Mouse (Mus musculus) liver, embryonic 13.5 days (tissue): ENCODE data around the gene Gpr135. TPM values are rescaled to one million over a fixed set of nuclear protein-coding genes. Genes with fewer than 3 reads are reported as not detected.

Experiments used
- ATAC-seq: fragments of 200-750 bp; cut with Nextera tagmentation; 2 replicates; pipeline ENCODE4 v1.8.0; 2017; ENCODE audit warnings: low read depth, mild to moderate bottlenecking, moderate number of reproducible peaks, moderate library complexity
- DNase-seq: peaks from one replicate; pipeline ENCODE4 v3.0.0; 2022
- H3K27ac ChIP-seq: fragments of 300-500 bp; sonication (generic); 2 replicates; pipeline ENCODE4 v1.5.1; 2015; ENCODE audit warnings: moderate library complexity, mild to moderate bottlenecking, inconsistent platforms
- H3K27me3 ChIP-seq: fragments of 300-500 bp; sonication (generic); 2 replicates; pipeline ENCODE4 v1.6.1; 2015; ENCODE audit warnings: mild to moderate bottlenecking, inconsistent platforms
- H3K36me3 ChIP-seq: fragments of 300-500 bp; sonication (generic); 2 replicates; pipeline ENCODE4 v1.6.1; 2015; ENCODE audit warnings: mild to moderate bottlenecking, inconsistent platforms
- H3K4me1 ChIP-seq: fragments of 300-500 bp; sonication (generic); replicated peaks from 2 replicates; pipeline ENCODE4 v1.6.1; 2015; ENCODE audit warnings: inconsistent platforms
- H3K4me2 ChIP-seq: fragments of 300-500 bp; sonication (generic); 2 replicates; pipeline ENCODE4 v1.6.1; 2015; ENCODE audit warnings: inconsistent platforms, mild to moderate bottlenecking, moderate library complexity
- H3K4me3 ChIP-seq: fragments of 300-500 bp; sonication (generic); replicated peaks from 2 replicates; pipeline ENCODE4 v1.5.1; 2015; ENCODE audit warnings: mild to moderate bottlenecking, inconsistent platforms
- H3K9ac ChIP-seq: fragments of 300-500 bp; sonication (generic); 2 replicates; pipeline ENCODE4 v1.6.1; 2015; ENCODE audit warnings: mild to moderate bottlenecking, inconsistent platforms
- H3K9me3 ChIP-seq: fragments of 300-500 bp; sonication (generic); replicated peaks from 2 replicates; pipeline ENCODE4 v1.6.1; 2016; ENCODE audit warnings: inconsistent platforms
- WGBS: fragments of 180-500 bp; shearing (Covaris S2); methylation state at CpG from one replicate; pipeline ENCODE4 v1.1.7; 2015; ENCODE audit not compliant: insufficient replicate concordance; 5-methylcytosine and 5-hydroxymethylcytosine counted together
- polyA plus RNA-seq: library from polyadenylated mRNA; unstranded; fragments of >200 nt; fragmentation: Nextera tagmentation; extraction: Ambion mirVana; gene quantifications from 2 replicates; pipeline ENCODE4 v1.2.1, GENCODE M21; 2015

The Gpr135 gene
- polyA plus RNA-seq, 1 experiment from 2014 or later = 0.09 TPM

DNA sequence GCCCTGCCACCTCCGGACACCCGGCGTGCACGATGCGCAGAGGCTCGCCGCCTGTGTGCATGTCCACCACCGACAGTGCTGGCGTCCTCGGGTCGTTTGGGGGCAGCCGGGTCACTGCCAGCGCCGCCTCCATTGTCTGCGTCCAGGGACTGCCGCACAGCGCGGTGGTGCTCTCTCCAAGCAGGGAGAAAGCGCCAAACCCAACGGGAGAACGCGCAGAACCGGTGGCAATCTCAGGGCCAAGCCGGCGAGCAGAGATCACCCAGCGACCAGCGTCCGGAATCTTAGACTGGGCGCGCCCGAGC is 14.1 kb upstream of the Gpr135 start:
- DNase-seq (no peak), ATAC-seq (no peak; the same call in 1 of the 2 replicates)
- Histone ChIP-seq H3K4me2 (peak overlapping the region; percentile 83), H3K9me3 (no peaks in the 10 kb centered on the region), H3K9ac (peak overlapping the region; percentile 66), H3K36me3 (no peaks in the 10 kb centered on the region), H3K4me3 (peak overlapping the region; percentile 72), H3K27ac (peak overlapping the region; percentile 81), H3K27me3 (peaks cover 22% of the 10 kb centered on the region), H3K4me1 (peaks cover 42% of the 10 kb centered on the region)
- under 1% methylated on average over 31 of the region's 31 CpGs for WGBS

GRCm38 (mm10) chr12:72084261-72085023 is 13.5 kb upstream of the Gpr135 start:
- Histone ChIP-seq H3K9ac (peak overlapping the region; percentile 66), H3K4me3 (peak overlapping the region; percentile 72), H3K4me2 (peak overlapping the region; percentile 83), H3K9me3 (no peaks in the 10 kb centered on the region), H3K27me3 (peaks cover 22% of the 10 kb centered on the region), H3K4me1 (peaks cover 42% of the 10 kb centered on the region), H3K36me3 (no peaks in the 10 kb centered on the region), H3K27ac (peak overlapping the region; percentile 81)
- ATAC-seq (peak; percentile 6; the same call in 1 of the 2 replicates), DNase-seq (no peak)
- WGBS = 7% methylated on average over 46 of the region's 46 CpGs

DNA sequence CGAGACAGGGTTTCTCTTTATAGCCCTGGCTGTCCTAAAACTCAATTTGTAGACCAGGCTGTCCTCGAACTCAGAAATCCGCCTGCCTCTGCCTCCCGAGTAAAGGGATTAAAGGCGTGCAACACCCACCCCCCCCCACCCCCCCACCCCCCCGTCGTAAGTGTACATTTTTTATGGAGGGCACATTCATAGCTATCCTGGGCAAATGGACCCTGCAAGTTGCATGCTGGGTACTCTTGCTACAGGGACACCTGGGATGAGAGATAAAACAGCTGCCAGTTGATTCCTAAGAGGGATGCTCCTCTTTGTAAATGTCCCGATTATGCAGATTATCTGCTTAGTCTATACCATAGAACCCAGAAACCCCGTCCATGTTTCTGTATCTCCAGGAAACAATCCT is 12.3 kb upstream of the Gpr135 start:
- Histone ChIP-seq H3K9ac (no peak overlapping the region), H3K4me2 (no peak overlapping the region), H3K9me3 (no peaks in the 10 kb centered on the region), H3K4me1 (peaks cover 42% of the 10 kb centered on the region), H3K27me3 (peaks cover 22% of the 10 kb centered on the region), H3K27ac (no peak overlapping the region), H3K4me3 (no peak overlapping the region), H3K36me3 (no peaks in the 10 kb centered on the region)
- ATAC-seq = no peak
- 65% methylated on average over 9 of the region's 9 CpGs for WGBS
- no peak for DNase-seq

DNA sequence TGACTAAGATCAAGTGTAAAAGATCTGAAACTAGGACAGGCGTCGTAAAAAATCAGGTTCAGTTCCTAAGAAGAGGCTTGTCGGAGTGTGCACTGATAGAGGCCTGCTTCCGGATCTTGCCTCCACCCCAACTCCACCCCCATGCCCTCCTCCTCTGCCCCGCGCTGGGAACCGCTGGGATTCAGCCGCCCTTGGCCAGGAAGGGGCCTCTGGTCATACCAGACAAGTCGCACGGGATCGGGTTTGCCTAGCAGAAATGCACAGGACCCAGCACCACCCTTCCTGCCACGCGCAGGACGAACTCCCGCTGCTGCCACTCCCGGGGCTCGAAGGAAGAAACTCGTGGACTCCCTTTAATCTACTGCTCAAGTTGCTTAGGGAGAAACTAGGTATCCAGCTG is 11.4 kb upstream of the Gpr135 start:
- Histone ChIP-seq H3K4me1 (peaks cover 33% of the 10 kb centered on the region), H3K36me3 (no peaks in the 10 kb centered on the region), H3K27ac (no peak overlapping the region), H3K27me3 (peaks cover 22% of the 10 kb centered on the region), H3K4me2 (peak overlapping the region; percentile 45), H3K9me3 (no peaks in the 10 kb centered on the region), H3K4me3 (no peak overlapping the region), H3K9ac (no peak overlapping the region)
- ATAC-seq = no peak
- 22% methylated on average over 18 of the region's 18 CpGs for WGBS
- DNase-seq = no peak

DNA sequence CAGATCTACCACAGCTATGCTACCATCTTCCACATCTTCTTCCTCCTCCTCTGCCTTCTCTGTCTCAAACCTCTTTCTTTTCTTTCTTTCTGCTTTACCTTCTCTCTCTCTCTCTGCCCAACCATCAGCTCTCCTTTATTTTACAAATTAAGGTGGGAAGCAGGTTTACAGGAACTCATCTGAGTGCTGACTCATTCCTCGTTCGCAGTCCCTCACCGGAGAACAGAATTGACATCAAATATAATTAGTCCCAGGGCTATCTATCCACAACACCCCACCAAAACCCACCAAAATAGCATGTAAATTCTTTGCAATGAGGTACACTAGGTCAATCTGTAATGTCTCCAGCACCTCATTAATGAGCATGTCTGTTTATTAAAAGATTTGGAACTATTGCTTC is 11.0 kb upstream of the Gpr135 start:
- H3K4me3 ChIP-seq = no peak overlapping the region
- WGBS = 37% methylated on average over 3 of the region's 3 CpGs

DNA sequence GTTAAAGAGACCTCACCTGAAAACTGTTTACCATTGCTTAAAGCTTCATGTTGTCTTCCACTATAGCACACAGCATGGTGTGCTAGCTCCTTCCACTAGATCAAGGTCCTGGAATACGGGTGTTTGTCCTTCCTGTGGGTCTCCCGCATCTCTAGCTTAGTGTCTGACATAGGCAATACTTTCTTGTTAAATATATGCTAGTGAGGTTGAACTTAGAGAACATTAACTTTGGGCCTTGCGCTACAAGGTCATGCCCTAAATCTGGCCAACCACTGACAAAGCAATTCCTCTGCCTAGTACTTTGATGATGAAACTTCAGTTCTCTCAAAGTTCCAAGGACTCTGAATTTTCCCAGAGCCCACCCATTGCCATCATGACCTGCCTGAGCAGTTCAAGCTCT is 7.3 kb upstream of the Gpr135 start:
- ATAC-seq (peak; percentile 51; the same call in 1 of the 2 replicates), DNase-seq (no peak)
- WGBS = 72% methylated on average over 3 of the region's 3 CpGs

More for the DNA sequence above, 11.0 kb upstream of the Gpr135 start:
- Histone ChIP-seq H3K4me1 (peaks cover 30% of the 10 kb centered on the region), H3K27me3 (peaks cover 22% of the 10 kb centered on the region), H3K27ac (no peak overlapping the region), H3K9ac (no peak overlapping the region), H3K4me2 (peak overlapping the region; percentile 45), H3K9me3 (no peaks in the 10 kb centered on the region), H3K36me3 (no peaks in the 10 kb centered on the region)
- ATAC-seq = no peak
- no peak for DNase-seq

DNA sequence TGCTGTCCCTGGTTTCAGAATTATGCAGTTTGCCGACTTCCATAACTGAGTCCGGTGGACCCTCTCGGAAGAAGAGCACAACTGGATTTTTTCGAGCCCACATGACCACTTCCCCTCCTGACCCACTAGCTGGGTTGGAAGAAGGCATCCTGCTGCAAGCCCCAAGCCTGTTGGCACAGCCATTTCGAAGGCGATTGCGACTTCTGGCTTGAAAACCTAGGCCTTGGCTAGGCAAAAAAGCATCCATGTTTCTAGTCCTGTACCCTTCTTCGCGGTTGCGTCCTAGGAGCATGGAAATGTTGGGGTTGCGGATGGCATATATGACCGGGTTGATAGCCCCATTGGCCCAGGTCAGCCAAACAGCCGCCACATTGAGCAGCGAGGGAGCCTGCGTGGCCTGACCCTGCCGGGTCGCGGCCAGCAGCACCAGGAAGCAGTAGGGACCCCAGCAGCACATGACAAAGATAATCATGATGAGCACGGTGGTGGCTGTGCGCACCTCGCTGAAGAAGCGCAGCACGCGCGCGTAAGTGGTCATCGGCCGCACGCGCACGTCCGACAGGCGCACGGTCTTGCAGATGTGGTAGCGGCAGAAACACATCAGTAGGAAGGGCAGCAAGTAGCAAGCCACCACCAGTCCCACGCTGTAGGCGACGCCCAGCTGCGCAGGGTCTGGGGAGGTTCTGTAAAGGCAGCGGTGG is 1.1 kb downstream of the Gpr135 start:
- Histone ChIP-seq H3K4me1 (peaks cover 16% of the 10 kb centered on the region), H3K4me3 (peak overlapping the region; percentile 63), H3K27me3 (peaks cover 58% of the 10 kb centered on the region), H3K27ac (no peak overlapping the region), H3K9me3 (no peaks in the 10 kb centered on the region), H3K9ac (peak overlapping the region; percentile 45), H3K4me2 (peak overlapping the region; percentile 86), H3K36me3 (peaks cover 8% of the 10 kb centered on the region; the same call in 1 of the 2 replicates)
- WGBS = 4% methylated on average over 40 of the region's 40 CpGs
- ATAC-seq (no peak; the same call in 1 of the 2 replicates), DNase-seq (no peak)

More for the DNA sequence above, 7.3 kb upstream of the Gpr135 start:
- Histone ChIP-seq H3K4me2 (no peak overlapping the region), H3K4me1 (peaks cover 8% of the 10 kb centered on the region), H3K9ac (no peak overlapping the region), H3K27ac (no peak overlapping the region), H3K27me3 (peaks cover 6% of the 10 kb centered on the region), H3K36me3 (peaks cover 12% of the 10 kb centered on the region; the same call in 1 of the 2 replicates), H3K9me3 (no peaks in the 10 kb centered on the region), H3K4me3 (no peak overlapping the region)

DNA sequence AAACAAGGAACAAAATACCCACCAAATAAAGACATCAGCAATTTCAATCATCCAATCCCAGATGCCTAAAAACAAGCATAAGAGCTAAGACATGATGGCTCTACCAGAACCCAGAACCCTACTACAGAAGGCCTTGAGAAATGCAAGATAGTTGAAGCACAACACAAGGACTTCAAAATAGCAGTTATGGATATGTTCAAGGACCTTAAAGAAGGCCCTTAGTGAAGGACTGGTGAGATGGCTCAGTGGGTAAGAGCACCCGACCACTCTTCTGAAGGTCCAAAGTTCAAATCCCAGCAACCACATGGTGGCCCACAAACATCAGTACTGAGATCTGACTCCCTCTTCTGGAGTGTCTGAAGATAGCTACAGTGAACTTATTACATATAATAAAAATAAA is 13.1 kb downstream of the Gpr135 start:
- Histone ChIP-seq H3K4me3 (no peak overlapping the region), H3K27ac (no peak overlapping the region), H3K9ac (no peak overlapping the region), H3K4me2 (no peak overlapping the region), H3K4me1 (no peaks in the 10 kb centered on the region), H3K36me3 (no peaks in the 10 kb centered on the region), H3K27me3 (no peaks in the 10 kb centered on the region), H3K9me3 (no peaks in the 10 kb centered on the region)
- WGBS = 71% methylated on average over 1 of the region's 1 CpGs
- DNase-seq (no peak), ATAC-seq (no peak)

DNA sequence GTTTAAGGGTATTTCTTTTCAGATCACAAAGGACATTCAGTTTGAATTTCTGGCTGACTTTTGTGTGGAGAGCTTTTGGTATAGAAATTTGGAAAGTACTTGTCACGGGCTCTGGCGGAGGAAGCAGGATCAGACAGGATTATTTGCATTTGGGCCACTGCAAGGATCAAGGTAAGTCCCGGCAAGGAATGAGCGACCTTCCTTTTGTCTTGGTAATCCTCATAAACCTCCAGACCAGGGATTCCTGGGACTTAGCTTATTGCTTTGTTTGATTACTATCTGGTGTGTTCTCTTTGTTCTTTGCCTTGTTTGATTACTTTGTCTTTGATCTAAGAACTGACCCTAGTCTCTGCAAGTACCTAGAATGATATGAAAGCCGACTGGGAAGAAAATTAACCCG is 17.1 kb downstream of the Gpr135 start:
- Histone ChIP-seq H3K4me1 (no peaks in the 10 kb centered on the region), H3K9ac (no peak overlapping the region), H3K9me3 (no peaks in the 10 kb centered on the region), H3K27ac (no peak overlapping the region), H3K36me3 (no peaks in the 10 kb centered on the region), H3K27me3 (no peaks in the 10 kb centered on the region), H3K4me3 (no peak overlapping the region), H3K4me2 (no peak overlapping the region)
- WGBS = 44% methylated on average over 6 of the region's 6 CpGs
- DNase-seq (no peak), ATAC-seq (no peak)

DNA sequence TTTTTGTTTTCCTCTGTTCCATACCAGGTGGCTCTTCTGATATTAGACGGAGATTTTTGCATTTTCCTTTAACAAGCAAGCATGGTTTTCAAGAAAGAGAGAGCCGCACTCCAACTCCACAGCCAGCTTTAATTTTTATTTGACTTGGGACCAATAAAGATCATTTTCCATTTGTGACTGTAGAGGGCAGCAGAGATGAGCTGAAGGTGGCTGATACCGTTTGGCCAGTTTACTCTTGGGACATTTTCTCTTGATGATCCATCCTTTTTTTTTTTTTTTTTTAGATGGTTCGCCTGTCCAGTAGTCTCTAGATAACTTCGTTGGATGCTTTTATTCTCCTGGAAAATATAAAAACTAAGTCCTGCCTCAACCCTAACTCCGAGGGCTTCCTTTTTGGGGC is 17.6 kb downstream of the Gpr135 start:
- H3K4me3 ChIP-seq = no peak overlapping the region
- H3K27ac ChIP-seq = no peak overlapping the region
- ATAC-seq (no peak), DNase-seq (no peak)
- no peaks in the 10 kb centered on the region for H3K27me3 ChIP-seq
- 25% methylated on average over 6 of the region's 6 CpGs for WGBS
- H3K4me1 ChIP-seq = no peaks in the 10 kb centered on the region
- H3K9me3 ChIP-seq = no peaks in the 10 kb centered on the region
- no peak overlapping the region for H3K9ac ChIP-seq
- no peak overlapping the region for H3K4me2 ChIP-seq
- no peaks in the 10 kb centered on the region for H3K36me3 ChIP-seq

DNA sequence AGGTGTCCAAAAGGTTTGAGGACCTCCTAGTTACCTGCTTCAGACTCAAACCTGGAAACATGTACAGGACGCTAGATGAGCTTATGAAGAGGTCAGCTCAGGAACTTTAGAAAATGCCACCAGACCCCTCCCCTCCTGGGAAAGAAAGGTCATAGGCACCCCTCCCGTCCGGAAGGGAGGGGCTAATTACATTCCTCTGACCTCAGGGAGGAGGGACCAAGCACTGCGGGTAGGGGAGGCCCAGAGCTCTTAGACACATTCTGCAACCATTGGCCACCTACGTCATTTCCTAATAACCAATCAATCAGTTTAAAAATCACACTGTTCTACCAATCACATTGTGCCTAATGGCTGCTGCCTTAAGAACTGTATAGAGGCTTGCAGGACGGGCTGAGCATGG is 18.4 kb downstream of the Gpr135 start:
- Histone ChIP-seq H3K27ac (no peak overlapping the region), H3K4me3 (no peak overlapping the region), H3K9ac (no peak overlapping the region), H3K4me2 (no peak overlapping the region), H3K9me3 (no peaks in the 10 kb centered on the region), H3K36me3 (no peaks in the 10 kb centered on the region), H3K4me1 (no peaks in the 10 kb centered on the region), H3K27me3 (no peaks in the 10 kb centered on the region)
- no peak for DNase-seq
- 65% methylated on average over 6 of the region's 6 CpGs for WGBS
- no peak for ATAC-seq
